Mouse (Mus musculus) liver, adult (tissue): ENCODE data around the gene Tgfbi.

Experiments
- GATA4 ChIP-seq: IDR thresholded peaks from 2 replicates; pipeline ENCODE4 v1.6.1; 2014; ENCODE audit warnings: mild to moderate bottlenecking, low read length; ENCODE audit not compliant: insufficient replicate concordance

The Tgfbi gene

DNA sequence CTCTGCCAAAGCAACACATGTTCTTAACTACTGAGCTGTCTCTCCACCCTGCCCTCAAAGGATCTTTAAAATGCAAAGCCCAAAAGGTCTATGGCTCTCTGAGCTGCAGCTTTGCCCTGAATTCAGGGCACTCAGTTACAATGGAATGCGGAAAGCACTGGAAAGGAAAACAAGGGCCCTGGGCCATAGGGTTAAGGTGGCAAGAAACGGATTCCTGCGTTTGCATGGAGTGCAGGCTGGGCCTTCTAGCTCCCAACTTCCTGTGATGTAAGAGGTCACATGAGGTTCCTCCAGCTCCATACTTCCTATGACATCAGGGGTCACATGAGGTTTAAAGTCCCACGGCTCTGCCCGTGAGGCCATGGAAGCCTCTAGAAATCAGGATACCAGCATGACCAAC lies 44.9 kb downstream of the Tgfbi start:
- no peak for TF ChIP-seq GATA4

DNA sequence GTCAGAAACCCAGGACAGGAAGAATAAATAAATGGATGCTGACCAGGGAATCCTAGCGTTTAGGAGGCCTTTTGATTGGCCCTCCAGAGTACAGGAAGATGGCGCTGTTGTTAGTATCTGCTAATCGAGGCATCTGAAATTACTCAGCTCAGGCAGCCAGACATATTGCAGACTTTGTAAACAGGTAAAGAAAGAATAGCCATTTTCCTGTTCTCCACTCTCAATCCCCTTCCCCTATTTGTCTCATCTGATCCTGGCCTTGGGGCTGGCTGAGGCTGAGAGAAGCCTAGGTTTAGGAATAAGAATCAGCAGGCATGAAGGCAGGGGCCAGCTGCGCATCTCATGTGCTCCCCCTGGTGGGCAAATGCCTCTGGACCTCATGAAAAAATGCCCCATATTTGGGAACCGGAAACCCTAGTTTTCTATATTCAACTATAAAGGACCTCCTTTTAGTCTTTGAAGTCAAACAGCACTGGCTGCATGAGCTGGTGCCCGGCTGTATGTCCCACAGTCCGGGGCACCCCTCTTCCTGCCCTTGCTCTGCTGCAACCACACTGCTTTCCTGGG lies 48.7 kb downstream of the Tgfbi start:
- no peak for TF ChIP-seq GATA4

DNA sequence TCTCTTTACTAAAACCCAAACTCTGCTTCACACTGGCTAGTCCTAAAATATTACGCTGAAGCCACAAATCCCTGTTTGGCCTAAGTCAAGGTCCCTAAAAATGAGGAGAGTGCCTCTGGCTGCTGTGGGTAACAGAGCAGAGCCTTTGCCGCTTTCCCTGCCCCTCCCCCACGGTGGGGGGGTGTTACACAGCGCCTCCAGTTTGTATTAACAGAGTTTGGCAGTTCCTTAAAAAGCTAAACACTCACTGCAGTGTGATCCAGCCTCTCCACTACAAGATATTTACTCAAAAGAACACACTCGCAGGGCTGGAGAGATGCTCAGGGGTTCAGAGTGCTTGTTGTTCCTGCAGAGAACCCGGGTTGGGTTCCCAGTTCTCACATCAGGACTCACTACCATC lies 49.6 kb downstream of the Tgfbi start:
- TF ChIP-seq GATA4, result no peak

DNA sequence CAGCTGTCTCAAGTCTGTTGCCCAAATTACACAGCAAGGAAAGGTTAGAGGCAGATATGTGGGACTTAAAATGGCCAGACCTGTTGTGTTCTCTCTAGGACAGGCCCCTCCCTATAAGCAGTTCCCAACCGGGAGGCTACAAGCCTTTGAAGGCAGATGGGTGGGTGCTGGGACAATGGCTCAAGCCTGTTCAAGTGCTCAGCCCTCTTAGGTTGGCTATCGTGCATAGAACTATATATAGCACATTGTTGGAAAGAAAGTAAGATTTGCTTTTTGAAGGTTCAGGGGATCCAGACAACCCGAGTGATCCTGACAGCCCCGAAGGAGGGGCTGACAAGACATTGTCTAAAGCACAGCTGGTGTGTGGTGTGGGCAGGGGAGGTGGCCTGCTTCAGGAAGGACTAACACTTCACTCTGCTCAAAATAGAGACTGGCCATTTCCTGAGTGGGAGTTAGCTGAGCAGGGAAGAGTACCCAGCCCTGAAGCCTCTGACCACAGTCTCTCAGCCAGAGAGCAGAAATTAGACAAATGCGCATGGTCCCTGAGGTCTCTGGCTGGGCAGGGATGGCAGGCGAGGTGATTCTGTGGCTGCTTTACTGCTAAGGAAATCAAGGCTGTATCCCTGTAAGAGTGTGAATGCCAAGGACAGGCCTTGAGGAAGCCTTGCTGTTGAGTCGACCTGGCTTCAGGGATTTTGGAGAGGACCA lies 52.7 kb downstream of the Tgfbi start:
- TF ChIP-seq GATA4, result no peak

DNA sequence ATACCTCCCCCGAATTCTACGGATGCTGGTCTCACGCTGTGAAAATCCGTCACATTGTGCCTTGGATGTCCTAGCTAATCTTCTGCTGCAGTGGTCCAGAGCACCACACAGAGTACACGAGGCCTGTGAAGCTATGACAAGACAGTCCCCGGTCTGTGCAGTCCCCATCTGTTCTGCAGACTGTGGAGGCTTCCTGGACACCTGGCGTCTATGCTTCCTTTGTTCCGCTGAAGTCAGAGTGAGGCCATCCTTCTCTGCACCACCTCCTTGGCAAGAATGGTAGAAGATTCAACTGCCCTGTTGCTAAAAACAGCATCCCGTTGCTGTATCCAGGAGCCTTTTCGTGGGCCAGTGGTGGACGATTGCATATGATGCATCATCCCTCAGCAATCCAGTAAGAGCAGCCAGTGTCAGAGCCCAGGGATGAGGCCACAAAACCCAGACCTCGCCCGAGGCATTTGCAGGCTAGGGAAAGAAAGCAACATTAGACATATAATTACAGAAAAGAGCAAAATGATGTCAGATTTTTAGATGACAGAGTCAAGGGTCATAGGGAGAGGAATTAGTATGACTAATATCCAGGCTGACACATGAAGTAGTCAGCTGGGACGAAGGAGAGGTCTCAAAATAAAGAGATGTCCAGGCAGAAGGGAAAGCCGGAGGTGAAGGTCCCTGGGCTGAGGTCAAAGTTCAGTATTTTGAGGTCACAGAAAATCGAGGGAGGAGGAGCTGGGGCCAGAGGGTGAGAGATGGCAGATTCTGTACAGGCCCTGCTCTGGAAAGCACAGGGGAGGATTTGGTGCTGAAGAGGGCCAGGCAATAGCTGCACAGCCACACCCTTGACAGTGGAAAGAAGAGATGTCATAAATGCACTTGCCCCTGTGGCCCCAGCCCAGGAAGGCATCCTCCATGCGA lies 55.2 kb downstream of the Tgfbi start:
- TF ChIP-seq GATA4, result no peak

DNA sequence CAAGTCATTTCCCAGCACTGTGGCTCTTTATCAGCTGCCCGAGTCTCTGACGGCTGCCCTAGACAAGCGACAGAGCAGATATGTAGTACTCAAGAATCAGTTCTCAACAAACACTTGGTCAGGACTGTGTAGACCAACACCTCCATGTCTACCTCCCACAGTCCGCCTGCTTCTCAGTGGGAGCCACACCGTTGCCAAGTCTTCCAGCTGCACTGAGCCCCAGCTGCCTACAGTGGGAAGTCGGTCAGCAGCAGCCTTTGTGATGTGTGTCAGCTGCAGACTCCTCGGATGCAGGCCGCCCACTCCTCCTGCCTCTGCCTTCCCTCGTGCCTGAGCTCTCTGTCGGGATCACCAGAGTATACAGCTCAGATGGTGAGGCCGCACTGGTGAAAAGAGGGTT lies 61.9 kb downstream of the Tgfbi start:
- no peak for TF ChIP-seq GATA4

DNA sequence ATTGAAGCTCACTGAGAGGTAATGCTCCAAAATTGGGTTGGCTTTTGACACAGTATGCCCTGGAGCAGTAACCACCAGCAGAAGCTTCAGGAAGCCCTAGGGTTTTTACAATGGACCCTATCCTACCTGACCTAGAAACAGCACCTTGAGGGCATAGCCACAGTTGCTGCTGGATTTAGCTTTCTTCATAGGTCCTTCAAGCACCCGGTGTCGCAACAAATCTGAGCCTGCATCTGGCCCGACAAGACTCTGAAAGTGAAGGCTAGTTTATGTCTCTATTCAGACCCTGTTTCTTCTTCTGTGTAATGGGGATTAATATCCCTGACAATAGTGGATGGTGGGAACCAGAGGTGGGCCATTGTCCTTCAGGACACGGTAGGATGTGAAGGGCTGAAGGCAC lies 68.4 kb downstream of the Tgfbi start:
- no peak for TF ChIP-seq GATA4

DNA sequence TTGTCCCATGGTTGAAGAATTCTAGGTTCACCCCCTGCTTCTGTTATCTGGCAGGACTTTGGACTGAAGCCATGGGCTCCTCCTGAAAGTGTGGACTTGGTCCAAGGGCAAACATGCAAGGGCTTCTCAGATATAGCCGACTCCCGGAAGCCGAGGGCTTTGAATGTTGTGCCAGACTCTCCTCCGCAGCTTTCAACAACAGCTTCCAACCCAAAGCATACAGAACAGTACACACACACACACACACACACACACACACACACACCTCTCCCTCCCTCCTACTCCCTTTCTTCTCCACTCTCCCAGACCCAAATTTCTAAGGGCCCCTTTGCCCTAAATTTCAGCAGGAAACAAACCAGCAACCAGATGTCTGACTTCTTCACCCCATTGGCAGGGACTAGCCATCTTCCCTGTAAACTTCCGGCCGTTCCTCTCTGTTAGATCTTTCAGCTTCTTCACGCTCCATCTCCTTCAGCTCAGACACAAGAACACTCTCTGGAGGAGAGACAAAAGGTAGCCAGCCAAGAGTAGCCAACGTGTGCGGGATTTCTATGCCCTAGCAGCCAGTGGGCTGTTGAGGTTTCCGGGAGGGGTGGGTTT lies 69.0 kb downstream of the Tgfbi start:
- peak; percentile 62; the same call in 1 of the 2 replicates for TF ChIP-seq GATA4

DNA sequence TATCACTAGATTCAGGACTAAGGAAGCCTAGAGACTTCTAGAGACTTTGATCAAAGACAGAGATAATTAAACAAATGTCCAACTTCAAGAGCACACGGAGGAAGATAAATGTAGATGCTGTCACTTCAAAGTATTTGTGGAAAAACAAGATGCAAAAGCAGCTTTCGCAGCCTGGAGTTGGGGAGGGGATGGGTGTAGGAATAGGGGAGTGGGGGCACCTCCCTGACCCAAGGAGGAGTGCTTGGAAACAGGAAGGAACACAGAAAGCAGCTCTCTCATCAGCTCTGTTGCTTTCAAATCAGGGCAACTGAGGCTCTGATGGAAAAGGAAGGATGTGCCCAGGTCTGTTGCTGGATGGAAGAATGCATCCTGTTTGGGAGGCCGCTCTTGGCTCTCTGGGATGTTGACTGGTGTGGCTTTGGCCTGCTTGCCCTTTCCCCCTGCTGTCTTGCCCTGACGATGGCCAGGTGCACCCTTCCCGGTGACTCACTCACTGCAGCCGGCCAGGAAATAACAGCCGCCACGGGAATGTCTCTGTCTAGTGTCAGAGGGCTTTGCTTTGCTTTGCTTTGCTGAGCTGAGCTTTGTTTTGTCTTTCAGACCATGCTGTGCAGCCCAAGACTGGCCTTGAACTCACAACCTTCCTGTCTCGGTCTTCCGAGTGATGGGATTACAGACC lies 69.6 kb downstream of the Tgfbi start:
- no peak for TF ChIP-seq GATA4

DNA sequence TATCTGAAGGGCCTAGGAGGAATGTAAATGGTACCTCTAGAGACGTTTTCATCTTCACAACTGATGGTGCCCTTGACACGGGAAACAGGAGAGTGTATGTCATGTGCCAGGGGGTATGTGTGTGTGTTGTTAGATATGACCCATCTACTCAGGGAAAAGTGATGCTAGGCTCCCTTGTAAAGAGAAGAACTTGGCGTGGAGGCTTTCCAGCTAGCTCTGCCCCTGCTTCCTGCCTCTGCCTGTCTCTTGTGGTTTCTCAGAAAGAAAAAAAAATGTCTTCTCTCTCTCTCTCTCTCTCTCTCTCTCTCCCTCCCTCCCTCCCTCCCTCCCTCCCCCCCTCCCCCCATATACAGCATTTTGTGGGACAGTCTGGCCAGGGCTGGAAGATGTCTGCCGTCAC lies 72.6 kb downstream of the Tgfbi start:
- TF ChIP-seq GATA4, result no peak

DNA sequence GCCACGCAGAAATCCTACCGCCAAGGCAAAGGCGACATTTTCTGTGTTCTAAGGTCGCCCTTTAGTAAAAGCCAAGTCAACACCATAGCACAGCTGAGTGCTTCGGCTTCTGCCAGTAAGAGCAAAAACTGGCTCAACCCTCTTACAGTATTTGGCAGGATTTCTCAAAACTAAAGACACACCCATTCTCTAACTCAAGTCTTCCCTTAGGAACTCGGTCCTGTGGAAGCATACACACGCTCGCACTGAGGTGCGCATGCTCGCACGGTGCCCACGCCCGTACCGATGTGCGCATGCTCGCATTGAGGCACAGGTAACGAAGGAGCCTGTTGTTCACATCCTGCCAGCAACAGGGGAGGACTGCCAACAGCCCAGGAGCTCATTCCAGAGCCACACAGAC lies 73.0 kb downstream of the Tgfbi start:
- no peak for TF ChIP-seq GATA4

DNA sequence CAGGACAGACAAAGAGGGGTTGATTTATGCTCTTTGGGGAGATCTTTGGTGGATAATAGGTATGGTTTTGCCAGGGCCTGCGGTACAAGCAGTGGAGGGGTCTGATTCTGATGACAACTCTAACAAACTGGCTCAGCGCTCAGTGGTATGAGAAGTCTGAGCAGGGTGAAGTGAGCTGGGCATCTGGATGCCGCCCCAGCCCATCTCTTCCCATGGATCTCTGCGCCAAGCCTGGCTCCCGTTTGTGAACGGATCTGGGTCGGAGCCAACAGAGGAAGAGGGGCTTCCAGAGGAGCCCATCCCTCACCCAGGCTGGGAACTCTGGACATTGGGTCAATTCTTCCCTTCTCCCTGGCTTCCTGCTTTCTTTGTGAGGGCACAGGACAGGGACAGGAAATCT lies 74.0 kb downstream of the Tgfbi start:
- TF ChIP-seq GATA4, result no peak
